Comparison of ENCODE assay signal across 8 mouse cellular contexts in genomic region chr11:75811900-75812299, GRCm38 (mm10). TPM values are rescaled to one million over a fixed set of nuclear protein-coding genes. Genes with fewer than 3 reads are reported as not detected.
A peak's percentile ranks its signal among the peaks of the same experiment; 100 is the strongest.
DNase-seq lines count a peak whose midpoint lies in the region; ATAC-seq lines count a peak whose summit lies in the region.

No protein-coding gene starts in this region.

- H3K4me1 ChIP-seq in neural tube, embryonic 15.5 days, result no peaks in the 10 kb centered on the region

- 50% methylated on average over 3 of the region's 3 CpGs for WGBS in neural tube, embryonic 15.5 days

- no peak for DNase-seq in neural tube, embryonic 10.5 days (ENCODE audit: extremely low spot score, low spot score)
- peak; percentile 74 for DNase-seq in fibroblast of lung, adult 2 months (ENCODE audit: low read depth)
- peak; percentile 92 for DNase-seq in heart, postnatal 14 days
- DNase-seq in layer of hippocampus, adult 9-11 months, result peak; percentile 38
- DNase-seq in lung, postnatal 36 days, result peak; percentile 96
- DNase-seq in urinary bladder, postnatal 10 days (ENCODE audit: low spot score), result peak; percentile 62
- DNase-seq in retina, embryonic 14.5 days (ENCODE audit: low spot score), result no peak

- H3K4me3 ChIP-seq in neural tube, embryonic 15.5 days (replicated peaks), result no peak overlapping the region

- intact Hi-C loops in heart, postnatal 14 days (cut with DNase I), result no loop called here

- H3K4me2 ChIP-seq in neural tube, embryonic 15.5 days, result no peak overlapping the region

- no peak for ATAC-seq in neural tube, embryonic 15.5 days (ENCODE audit: low FRiP score)

- H3K36me3 ChIP-seq in neural tube, embryonic 15.5 days, result no peaks in the 10 kb centered on the region

- H3K9ac ChIP-seq in neural tube, embryonic 15.5 days (replicated peaks), result no peak overlapping the region

- H3K27ac ChIP-seq in neural tube, embryonic 15.5 days (replicated peaks), result peak overlapping the region; percentile 30; the same call in 1 of the 2 replicates

- no peaks in the 10 kb centered on the region for H3K27me3 ChIP-seq in neural tube, embryonic 15.5 days (replicated peaks)

- H3K9me3 ChIP-seq in neural tube, embryonic 15.5 days (replicated peaks), result no peaks in the 10 kb centered on the region

RNA-seq across cellular contexts. Expression of gene Doc2b, which starts 16.1 kb away (rescaled TPM):
- polyA plus RNA-seq in neural tube, embryonic 15.5 days (2015; fragmentation: Nextera tagmentation; extraction: Ambion mirVana), result 2.5 and 2.8 TPM in 2 replicates
- under 1 TPM; 0.29 TPM for total RNA-seq in heart, postnatal 14 days (2021)

Comparison
In these comparisons a context has a peak if more than half of its experiments do, and no peak if none do; other contexts are left out.
1. DNase-seq: peak in fibroblast of lung, adult 2 months (single experiment), heart, postnatal 14 days (2 of 2), layer of hippocampus, adult 9-11 months (single experiment), lung, postnatal 36 days (single experiment) and urinary bladder, postnatal 10 days (single experiment); none in neural tube, embryonic 10.5 days (single experiment) and retina, embryonic 14.5 days (single experiment).